Mouse (Mus musculus): ENCODE measurements around the gene Bbs5. TPM values are rescaled to one million over a fixed set of nuclear protein-coding genes. Genes with fewer than 3 reads are reported as not detected.
"Not testable (repeated sequence)": the region's sequence is repeated elsewhere in the genome, so short reads cannot be mapped to it uniquely, and the experiment has no call there.

Gene Bbs5
- polyA plus RNA-seq, 1 experiment = 5.7 TPM

DNA sequence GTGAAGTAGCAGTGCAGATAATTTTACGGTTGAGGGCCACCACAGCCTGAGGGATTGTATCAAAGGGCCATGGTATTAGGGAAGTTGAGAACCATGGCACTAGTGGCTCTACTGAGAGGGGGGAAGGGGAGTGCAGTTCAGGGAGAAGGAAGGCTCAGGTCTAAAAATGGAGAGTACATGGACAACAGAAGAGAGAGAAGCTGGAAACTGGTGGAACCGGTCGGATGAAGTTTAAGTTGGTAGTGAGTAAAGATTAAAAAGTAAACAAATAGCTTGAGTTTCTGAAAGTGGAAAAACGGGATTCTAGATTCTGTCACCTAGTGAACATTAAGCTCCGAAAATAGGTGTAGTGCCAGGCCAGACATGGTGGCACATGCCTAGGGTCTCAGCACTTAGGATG, 16.2 kb upstream of the Bbs5 start:
- no peak overlapping the region for H3K27ac ChIP-seq (ENCODE audit: insufficient read depth, low read depth, low read length)
- peaks cover 3% of the 10 kb centered on the region for H3K4me1 ChIP-seq (ENCODE audit: control insufficient read depth, insufficient read depth, low read length)
- TF ChIP-seq POLR2A (IDR thresholded peaks at IDR 0.05; ENCODE audit: borderline replicate concordance, low read depth, low read length) = no peak
- no peak for TF ChIP-seq CTCF (IDR thresholded peaks at IDR 0.05; ENCODE audit: low read depth, low read length)
- H3K4me3 ChIP-seq (ENCODE audit: insufficient read depth, low read length) = no peak overlapping the region

DNA sequence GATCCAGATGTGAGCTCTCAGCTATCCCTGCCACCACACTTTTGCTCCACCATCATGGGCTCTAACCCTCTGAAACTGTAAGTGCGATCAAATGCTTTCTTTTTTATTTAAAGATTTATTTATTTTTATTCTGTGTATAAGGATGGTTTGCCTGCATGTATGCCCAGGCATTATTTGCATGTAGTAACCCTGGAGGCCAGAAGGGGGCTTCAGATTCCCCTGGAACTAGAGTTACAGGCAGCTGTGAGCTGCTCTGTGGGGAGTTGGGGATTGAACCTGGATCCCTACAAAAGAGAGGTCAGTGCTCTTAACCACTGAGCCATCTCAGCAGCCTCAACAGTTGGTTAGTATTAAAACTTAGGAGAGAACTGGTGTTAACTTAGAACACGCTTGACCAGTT, 15.5 kb upstream of the Bbs5 start:
- TF ChIP-seq CTCF (IDR thresholded peaks at IDR 0.05; ENCODE audit: low read depth, low read length) (no peak), POLR2A (IDR thresholded peaks at IDR 0.05; ENCODE audit: borderline replicate concordance, low read depth, low read length) (no peak)
- peaks cover 3% of the 10 kb centered on the region for H3K4me1 ChIP-seq (ENCODE audit: control insufficient read depth, insufficient read depth, low read length)
- H3K4me3 ChIP-seq (ENCODE audit: insufficient read depth, low read length) = no peak overlapping the region
- no peak overlapping the region for H3K27ac ChIP-seq (ENCODE audit: insufficient read depth, low read depth, low read length)

GRCm38 (mm10) chr2:69635064-69635701, 11.8 kb upstream of the Bbs5 start:
- TF ChIP-seq CTCF (IDR thresholded peaks at IDR 0.05; ENCODE audit: low read depth, low read length) (peak; percentile 79), POLR2A (IDR thresholded peaks at IDR 0.05; ENCODE audit: borderline replicate concordance, low read depth, low read length) (no peak)
- H3K4me1 ChIP-seq (ENCODE audit: control insufficient read depth, insufficient read depth, low read length) = peaks cover 3% of the 10 kb centered on the region
- no peak overlapping the region for H3K27ac ChIP-seq (ENCODE audit: insufficient read depth, low read depth, low read length)
- peak overlapping the region; percentile 29; the same call in 1 of the 2 replicates for H3K4me3 ChIP-seq (ENCODE audit: insufficient read depth, low read length)

DNA sequence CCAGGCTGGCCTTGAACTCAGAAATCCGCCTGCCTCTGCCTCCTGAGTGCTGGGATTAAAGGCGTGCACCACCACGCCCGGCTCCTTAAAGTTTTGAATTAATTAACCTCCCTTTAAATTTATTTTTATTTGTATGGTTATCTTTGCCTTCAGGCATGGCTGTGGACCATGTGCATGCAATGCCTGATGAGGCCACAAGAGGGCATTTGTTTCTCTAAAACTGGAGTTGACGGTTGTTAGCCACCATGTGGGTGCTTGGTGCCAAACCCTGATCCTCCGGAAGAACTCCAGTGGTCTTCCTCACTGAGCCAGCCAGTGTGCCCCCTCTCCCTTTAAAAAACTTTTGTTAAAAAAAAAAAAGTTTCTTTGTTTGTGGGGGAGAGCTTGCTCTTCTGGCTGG, 11.2 kb upstream of the Bbs5 start:
- H3K4me3 ChIP-seq (ENCODE audit: insufficient read depth, low read length) = no peak overlapping the region
- peaks cover 3% of the 10 kb centered on the region for H3K4me1 ChIP-seq (ENCODE audit: control insufficient read depth, insufficient read depth, low read length)
- TF ChIP-seq CTCF (IDR thresholded peaks at IDR 0.05; ENCODE audit: low read depth, low read length) (peak; percentile 70), POLR2A (IDR thresholded peaks at IDR 0.05; ENCODE audit: borderline replicate concordance, low read depth, low read length) (no peak)
- no peak overlapping the region for H3K27ac ChIP-seq (ENCODE audit: insufficient read depth, low read depth, low read length)

- not testable (repeated sequence) for H3K4me1 ChIP-seq (ENCODE audit: control insufficient read depth, insufficient read depth, low read length); H3K27ac ChIP-seq (ENCODE audit: insufficient read depth, low read depth, low read length); H3K4me3 ChIP-seq (ENCODE audit: insufficient read depth, low read length)
These were observed 9.0 kb upstream of the Bbs5 start for GRCm38 (mm10) chr2:69637989-69638388.

DNA sequence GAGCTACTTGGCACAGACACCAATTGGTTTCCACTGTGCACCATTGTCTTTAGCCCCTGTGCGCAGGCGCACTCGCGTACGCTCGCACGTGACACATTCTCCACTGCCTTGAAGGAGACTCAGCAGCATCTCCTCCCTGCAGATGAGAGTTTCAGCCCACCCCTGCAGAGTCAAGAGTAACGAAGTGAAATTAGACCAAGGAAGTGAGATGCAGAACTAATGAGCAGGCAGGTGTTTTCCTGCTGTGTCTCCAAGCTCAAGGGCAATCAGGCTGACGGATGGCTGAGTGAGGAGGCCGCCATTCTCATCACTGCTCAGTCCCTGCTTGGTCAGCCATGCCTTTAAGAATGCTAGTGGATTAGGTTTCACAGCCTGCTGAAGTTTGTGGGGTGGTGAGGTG, 6.9 kb upstream of the Bbs5 start:
- H3K27ac ChIP-seq (ENCODE audit: insufficient read depth, low read depth, low read length) = no peak overlapping the region
- no peak overlapping the region for H3K4me3 ChIP-seq (ENCODE audit: insufficient read depth, low read length)
- no peak for TF ChIP-seq POLR2A (IDR thresholded peaks at IDR 0.05; ENCODE audit: borderline replicate concordance, low read depth, low read length)
- no peak for TF ChIP-seq CTCF (IDR thresholded peaks at IDR 0.05; ENCODE audit: low read depth, low read length)
- peaks cover 3% of the 10 kb centered on the region for H3K4me1 ChIP-seq (ENCODE audit: control insufficient read depth, insufficient read depth, low read length)

DNA sequence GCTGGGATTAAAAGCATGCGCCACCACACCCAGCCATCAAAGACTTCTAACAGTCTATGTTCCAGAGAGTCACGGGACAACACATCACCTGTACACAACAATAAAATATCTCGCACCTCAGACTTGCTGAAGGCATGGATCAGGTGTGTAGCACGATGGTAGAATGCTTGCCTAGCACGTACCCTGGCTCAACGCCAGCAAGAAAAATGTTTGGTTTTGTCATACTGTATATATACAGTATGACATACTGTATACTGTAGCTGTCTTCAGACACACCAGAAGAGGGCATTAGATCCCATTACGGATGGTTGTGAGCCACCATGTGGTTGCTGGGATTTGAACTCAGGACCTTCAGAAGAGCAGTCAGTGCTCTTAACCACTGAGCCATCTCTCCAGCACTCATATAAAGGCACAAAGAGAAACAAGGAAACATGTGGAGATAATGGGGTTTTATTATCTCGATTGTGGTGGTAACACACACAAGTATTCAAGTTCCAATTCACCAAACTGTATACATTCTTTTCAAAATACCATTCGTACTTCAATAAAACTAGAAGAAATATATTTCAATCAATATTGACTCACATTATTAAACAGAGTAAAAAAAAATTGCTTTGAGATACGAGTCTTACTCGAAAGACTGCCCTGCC, 1.9 kb upstream of the Bbs5 start:
- Histone ChIP-seq H3K27ac (ENCODE audit: insufficient read depth, low read depth, low read length) (no peak overlapping the region), H3K4me1 (ENCODE audit: control insufficient read depth, insufficient read depth, low read length) (peaks cover 5% of the 10 kb centered on the region; the same call in 1 of the 2 replicates), H3K4me3 (ENCODE audit: insufficient read depth, low read length) (no peak overlapping the region)
- TF ChIP-seq POLR2A (IDR thresholded peaks at IDR 0.05; ENCODE audit: borderline replicate concordance, low read depth, low read length) (no peak), CTCF (IDR thresholded peaks at IDR 0.05; ENCODE audit: low read depth, low read length) (no peak)

DNA sequence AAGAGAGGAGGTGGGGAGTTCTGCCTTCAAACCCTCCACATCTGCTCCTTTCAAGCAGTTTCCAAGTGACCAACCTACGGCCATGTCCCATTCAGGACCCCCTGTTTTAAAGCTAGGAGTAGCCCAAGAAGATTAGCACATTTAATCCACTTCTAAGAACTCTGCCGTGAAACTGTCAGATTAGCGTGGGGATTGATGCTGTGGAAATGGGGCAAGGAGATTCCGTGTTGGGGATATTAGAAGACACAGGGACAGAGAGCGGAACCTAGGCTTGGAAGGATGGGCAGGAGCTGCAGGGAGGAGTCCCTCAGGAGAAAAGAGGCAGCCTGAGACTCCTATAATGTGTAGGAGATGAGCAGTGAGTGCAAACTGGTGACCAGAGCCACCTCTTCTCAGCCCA, 2.7 kb downstream of the Bbs5 start:
- H3K4me1 ChIP-seq (ENCODE audit: control insufficient read depth, insufficient read depth, low read length) = peaks cover 10% of the 10 kb centered on the region
- H3K27ac ChIP-seq (ENCODE audit: insufficient read depth, low read depth, low read length) = no peak overlapping the region
- H3K4me3 ChIP-seq (ENCODE audit: insufficient read depth, low read length) = no peak overlapping the region
- no peak for TF ChIP-seq POLR2A (IDR thresholded peaks at IDR 0.05; ENCODE audit: borderline replicate concordance, low read depth, low read length)
- TF ChIP-seq CTCF (IDR thresholded peaks at IDR 0.05; ENCODE audit: low read depth, low read length) = no peak

DNA sequence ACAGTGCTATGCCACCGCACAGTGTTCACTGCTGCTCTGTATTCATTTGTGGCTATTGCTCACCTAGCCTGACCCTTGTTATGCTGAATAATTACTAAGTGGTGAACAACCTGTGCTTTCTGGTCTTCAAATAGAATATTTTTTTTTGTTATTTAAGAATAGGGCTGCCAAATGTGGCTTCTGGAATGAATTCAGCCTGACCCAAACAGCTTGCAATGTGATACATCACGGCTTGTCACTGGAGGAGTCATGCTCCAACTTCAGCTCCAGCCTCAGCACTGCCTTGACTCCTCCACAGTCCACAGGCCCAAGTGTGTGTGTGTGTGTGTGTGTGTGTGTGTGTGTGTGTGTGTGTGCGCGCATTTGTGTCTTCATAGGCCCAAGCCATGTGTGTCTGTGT, 12.4 kb downstream of the Bbs5 start:
- H3K4me1 ChIP-seq (ENCODE audit: control insufficient read depth, insufficient read depth, low read length) = peaks cover 10% of the 10 kb centered on the region
- TF ChIP-seq POLR2A (IDR thresholded peaks at IDR 0.05; ENCODE audit: borderline replicate concordance, low read depth, low read length) (no peak), CTCF (IDR thresholded peaks at IDR 0.05; ENCODE audit: low read depth, low read length) (no peak)
- no peak overlapping the region for H3K4me3 ChIP-seq (ENCODE audit: insufficient read depth, low read length)
- H3K27ac ChIP-seq (ENCODE audit: insufficient read depth, low read depth, low read length) = no peak overlapping the region

- peak overlapping the region; percentile 21; the same call in 1 of the 2 replicates for H3K27ac ChIP-seq (ENCODE audit: insufficient read depth, low read depth, low read length)
- no peak overlapping the region for H3K4me3 ChIP-seq (ENCODE audit: insufficient read depth, low read length)
These were observed 17.0 kb downstream of the Bbs5 start for GRCm38 (mm10) chr2:69663827-69664476.

More at GRCm38 (mm10) chr2:69663827-69664476, 17.0 kb downstream of the Bbs5 start:
- peaks cover 12% of the 10 kb centered on the region for H3K4me1 ChIP-seq (ENCODE audit: control insufficient read depth, insufficient read depth, low read length)
- TF ChIP-seq CTCF (IDR thresholded peaks at IDR 0.05; ENCODE audit: low read depth, low read length) (no peak), POLR2A (IDR thresholded peaks at IDR 0.05; ENCODE audit: borderline replicate concordance, low read depth, low read length) (no peak)

Measured in bone marrow macrophage, adult 2 months (primary cell).